Mouse (Mus musculus) heart, embryonic 10.5 days (tissue): ENCODE results near the gene Mthfsl. TPM values are rescaled to one million over a fixed set of nuclear protein-coding genes. Genes with fewer than 3 reads are reported as not detected.

Experiments used
- polyA plus RNA-seq: library from polyadenylated mRNA; unstranded; fragments of >200 nt; fragmentation: Nextera tagmentation; extraction: Ambion mirVana; gene quantifications from 2 replicates; pipeline ENCODE4 v1.2.1, GENCODE M21; 2016

The Mthfsl gene
- polyA plus RNA-seq, 1 experiment from 2014 or later = 28.8 TPM

Other genes starting within 250 kb of the Mthfsl start
- gene Syncrip, start 237.7 kb downstream of the Mthfsl start, polyA plus RNA-seq = 78.4 and 96.1 TPM in 2 replicates
- 6.2 and 6.5 TPM in 2 replicates for gene Zfp949, start 172.3 kb downstream of the Mthfsl start, polyA plus RNA-seq
- gene Trim43a, start 139.4 kb downstream of the Mthfsl start, polyA plus RNA-seq = 0.06 and 0.16 TPM in 2 replicates
- gene Bcl2a1d, start 11.6 kb upstream of the Mthfsl start, polyA plus RNA-seq = 0.17 TPM in 1 of 2 replicates, not detected in the other
- gene Trim43c, start 118.9 kb upstream of the Mthfsl start, polyA plus RNA-seq = 0.14 and 0.28 TPM in 2 replicates
- not detected in 2 replicates for gene Bcl2a1a, start 236.6 kb upstream of the Mthfsl start, polyA plus RNA-seq